Mouse (Mus musculus) forebrain, embryonic 15.5 days (tissue): ENCODE results near the gene Vwa1. TPM values are rescaled to one million over a fixed set of nuclear protein-coding genes. Genes with fewer than 3 reads are reported as not detected.
"Not testable (repeated sequence)": the region's sequence is repeated elsewhere in the genome, so short reads cannot be mapped to it uniquely, and the experiment has no call there.

Experiments used
- ATAC-seq: fragments of 200-750 bp; cut with Nextera tagmentation; replicated peaks from 2 replicates; pipeline ENCODE4 v1.8.0; 2017; ENCODE audit warnings: mild to moderate bottlenecking, moderate TSS enrichment, moderate library complexity
- H3K27ac ChIP-seq: fragments of 300-500 bp; sonication (generic); replicated peaks from 2 replicates; pipeline ENCODE4 v1.5.1; 2015; ENCODE audit warnings: mild to moderate bottlenecking, inconsistent platforms
- H3K27me3 ChIP-seq: fragments of 300-500 bp; sonication (generic); 2 replicates; pipeline ENCODE4 v1.6.1; 2015; ENCODE audit warnings: inconsistent platforms
- H3K36me3 ChIP-seq: fragments of 300-500 bp; sonication (generic); 2 replicates; pipeline ENCODE4 v1.6.1; 2015; ENCODE audit warnings: mild to moderate bottlenecking, inconsistent platforms
- H3K4me1 ChIP-seq: fragments of 300-500 bp; sonication (generic); 2 replicates; pipeline ENCODE4 v1.6.1; 2015; ENCODE audit warnings: inconsistent platforms
- H3K4me2 ChIP-seq: fragments of 300-500 bp; sonication (generic); replicated peaks from 2 replicates; pipeline ENCODE4 v1.6.1; 2015; ENCODE audit warnings: mild to moderate bottlenecking, inconsistent platforms
- H3K4me3 ChIP-seq: fragments of 300-500 bp; sonication (generic); 2 replicates; pipeline ENCODE4 v1.5.1; 2015; ENCODE audit warnings: mild to moderate bottlenecking, inconsistent platforms
- H3K9ac ChIP-seq: fragments of 300-500 bp; sonication (generic); replicated peaks from 2 replicates; pipeline ENCODE4 v1.6.1; 2015; ENCODE audit warnings: mild to moderate bottlenecking, inconsistent platforms
- H3K9me3 ChIP-seq: fragments of 300-500 bp; sonication (generic); 2 replicates; pipeline ENCODE4 v1.6.1; 2016; ENCODE audit warnings: inconsistent platforms
- WGBS: fragments of 180-500 bp; shearing (Covaris S2); methylation state at CpG from one replicate; pipeline ENCODE4 v1.1.7; 2015; ENCODE audit warnings: mixed read lengths; 5-methylcytosine and 5-hydroxymethylcytosine counted together
- polyA plus RNA-seq: library from polyadenylated mRNA; unstranded; fragments of >200 nt; fragmentation: Nextera tagmentation; extraction: Ambion mirVana; gene quantifications from 2 replicates; pipeline ENCODE4 v1.2.1, GENCODE M21; 2015

The Vwa1 gene
- polyA plus RNA-seq, 1 experiment from 2014 or later = 21.8 TPM

GRCm38 (mm10) chr4:155760613-155761355, 13.7 kb downstream of the Vwa1 start, which contains the start of gene Atad3a:
Gene Atad3a, minus strand, starts transcription at chr4:155761093.
- peak; percentile 96 for ATAC-seq
- Histone ChIP-seq H3K27me3 (no peaks in the 10 kb centered on the region), H3K9me3 (no peaks in the 10 kb centered on the region), H3K36me3 (peaks cover 10% of the 10 kb centered on the region), H3K4me2 (peak within 1 kb of the TSS; percentile 98), H3K9ac (peak within 1 kb of the TSS; percentile 73), H3K4me1 (peaks cover 28% of the 10 kb centered on the region), H3K4me3 (peak within 1 kb of the TSS; percentile 89), H3K27ac (0 out of 2 replicates have a peak within 1 kb of the TSS, but pooled peaks have one; percentile 7)
- 2% methylated on average over 68 of the region's 68 CpGs for WGBS

- peak overlapping the region; percentile 98 for H3K4me2 ChIP-seq
- peaks cover 28% of the 10 kb centered on the region for H3K4me1 ChIP-seq
- H3K9me3 ChIP-seq = no peaks in the 10 kb centered on the region
- peaks cover 18% of the 10 kb centered on the region for H3K36me3 ChIP-seq
- H3K4me3 ChIP-seq = peak overlapping the region; percentile 89
- H3K27me3 ChIP-seq = no peaks in the 10 kb centered on the region
- no peak overlapping the region for H3K27ac ChIP-seq
- peak overlapping the region; percentile 73 for H3K9ac ChIP-seq
- ATAC-seq = peak; percentile 18; the same call in 1 of the 2 replicates
- 3% methylated on average over 10 of the region's 10 CpGs for WGBS
Observed at GRCm38 (mm10) chr4:155759862-155760612, 14.5 kb downstream of the Vwa1 start.

GRCm38 (mm10) chr4:155757011-155757410, 17.5 kb downstream of the Vwa1 start:
- ATAC-seq = no peak
- Histone ChIP-seq H3K27ac (no peak overlapping the region), H3K27me3 (no peaks in the 10 kb centered on the region), H3K4me3 (no peak overlapping the region), H3K4me1 (peaks cover 28% of the 10 kb centered on the region), H3K9ac (no peak overlapping the region), H3K9me3 (no peaks in the 10 kb centered on the region), H3K4me2 (no peak overlapping the region), H3K36me3 (peaks cover 45% of the 10 kb centered on the region)
- WGBS = 88% methylated on average over 12 of the region's 12 CpGs

GRCm38 (mm10) chr4:155746575-155747490, 27.7 kb downstream of the Vwa1 start:
- H3K4me1 ChIP-seq = no peaks in the 10 kb centered on the region
- ATAC-seq = no peak
- H3K36me3 ChIP-seq = peaks cover 88% of the 10 kb centered on the region

GRCm38 (mm10) chr4:155746036-155746548, 28.4 kb downstream of the Vwa1 start:
- Histone ChIP-seq H3K9ac (no peak overlapping the region), H3K27me3 (no peaks in the 10 kb centered on the region), H3K27ac (no peak overlapping the region), H3K4me2 (no peak overlapping the region), H3K36me3 (peaks cover 89% of the 10 kb centered on the region), H3K9me3 (no peaks in the 10 kb centered on the region), H3K4me3 (no peak overlapping the region), H3K4me1 (no peaks in the 10 kb centered on the region)
- ATAC-seq = no peak
- WGBS = 87% methylated on average over 8 of the region's 8 CpGs

More at GRCm38 (mm10) chr4:155746575-155747490, 27.7 kb downstream of the Vwa1 start:
- Histone ChIP-seq H3K4me2 (no peak overlapping the region), H3K9ac (no peak overlapping the region), H3K27ac (no peak overlapping the region), H3K27me3 (no peaks in the 10 kb centered on the region), H3K9me3 (no peaks in the 10 kb centered on the region), H3K4me3 (no peak overlapping the region)
- 89% methylated on average over 17 of the region's 17 CpGs for WGBS

- no peak overlapping the region for H3K4me2 ChIP-seq
- H3K4me3 ChIP-seq = no peak overlapping the region
- H3K4me1 ChIP-seq = peaks cover under 1% of the 10 kb centered on the region; the same call in 1 of the 2 replicates
- H3K27ac ChIP-seq = no peak overlapping the region
- no peak for ATAC-seq
- no peaks in the 10 kb centered on the region for H3K9me3 ChIP-seq
- WGBS = 94% methylated on average over 5 of the region's 5 CpGs
- no peaks in the 10 kb centered on the region for H3K27me3 ChIP-seq
- H3K36me3 ChIP-seq = peaks cover 89% of the 10 kb centered on the region
- no peak overlapping the region for H3K9ac ChIP-seq
Observed at GRCm38 (mm10) chr4:155745136-155745535, 29.4 kb downstream of the Vwa1 start.

- no peaks in the 10 kb centered on the region for H3K9me3 ChIP-seq
- H3K4me3 ChIP-seq = no peak overlapping the region
- no peak overlapping the region for H3K4me2 ChIP-seq
- no peak overlapping the region for H3K27ac ChIP-seq
- 91% methylated on average over 8 of the region's 8 CpGs for WGBS
- no peak for ATAC-seq
- peaks cover 6% of the 10 kb centered on the region; the same call in 1 of the 2 replicates for H3K4me1 ChIP-seq
- H3K9ac ChIP-seq = no peak overlapping the region
- peaks cover 88% of the 10 kb centered on the region for H3K36me3 ChIP-seq
- H3K27me3 ChIP-seq = no peaks in the 10 kb centered on the region
Observed at GRCm38 (mm10) chr4:155744474-155744873, 30.0 kb downstream of the Vwa1 start.

GRCm38 (mm10) chr4:155742684-155743083, 31.8 kb downstream of the Vwa1 start:
- H3K9me3 ChIP-seq = no peaks in the 10 kb centered on the region
- no peak overlapping the region for H3K9ac ChIP-seq
- H3K27me3 ChIP-seq = no peaks in the 10 kb centered on the region
- no peak overlapping the region for H3K27ac ChIP-seq
- peaks cover 70% of the 10 kb centered on the region for H3K36me3 ChIP-seq
- ATAC-seq = no peak
- H3K4me2 ChIP-seq = no peak overlapping the region
- no peak overlapping the region for H3K4me3 ChIP-seq
- H3K4me1 ChIP-seq = peaks cover 6% of the 10 kb centered on the region
- WGBS = 94% methylated on average over 5 of the region's 5 CpGs

- Histone ChIP-seq H3K36me3 (peaks cover 60% of the 10 kb centered on the region), H3K4me1 (peaks cover 18% of the 10 kb centered on the region)
- H3K27me3 ChIP-seq, H3K4me2 ChIP-seq, H3K27ac ChIP-seq, ATAC-seq, H3K4me3 ChIP-seq, H3K9ac ChIP-seq, H3K9me3 ChIP-seq: not testable (repeated sequence)
- 87% methylated on average over 10 of the region's 10 CpGs for WGBS
Observed at GRCm38 (mm10) chr4:155740681-155741080, 33.8 kb downstream of the Vwa1 start.

GRCm38 (mm10) chr4:155739741-155740636, 34.5 kb downstream of the Vwa1 start:
- Histone ChIP-seq H3K4me2 (no peak overlapping the region), H3K9me3 (no peaks in the 10 kb centered on the region), H3K4me3 (no peak overlapping the region), H3K36me3 (peaks cover 53% of the 10 kb centered on the region), H3K9ac (no peak overlapping the region), H3K27me3 (no peaks in the 10 kb centered on the region), H3K27ac (peak overlapping the region; percentile 24; the same call in 1 of the 2 replicates), H3K4me1 (peaks cover 22% of the 10 kb centered on the region)
- no peak for ATAC-seq
- 75% methylated on average over 37 of the region's 37 CpGs for WGBS

GRCm38 (mm10) chr4:155739152-155739551, 35.3 kb downstream of the Vwa1 start:
- Histone ChIP-seq H3K9me3 (no peaks in the 10 kb centered on the region), H3K4me1 (peaks cover 23% of the 10 kb centered on the region), H3K36me3 (peaks cover 46% of the 10 kb centered on the region), H3K27ac (no peak overlapping the region), H3K4me3 (no peak overlapping the region), H3K27me3 (no peaks in the 10 kb centered on the region), H3K9ac (no peak overlapping the region), H3K4me2 (no peak overlapping the region)
- WGBS = 83% methylated on average over 6 of the region's 6 CpGs
- no peak for ATAC-seq
